Mouse (Mus musculus) liver, postnatal 0 days (tissue): ENCODE measurements at regions not wholly inside any gene's neighbourhood (a gene's known extent, or its start where the extent isn't known, plus 50 kb on each side); places are given as distances from the start of the nearest gene placed in this dataset. TPM values are rescaled to one million over a fixed set of nuclear protein-coding genes. Genes with fewer than 3 reads are reported as not detected.

Experiments used
- ATAC-seq: fragments of 200-750 bp; cut with Nextera tagmentation; 2 replicates; pipeline ENCODE4 v1.8.0; 2017; ENCODE audit warnings: mild to moderate bottlenecking, moderate library complexity
- DNase-seq: peaks from one replicate; pipeline ENCODE4 v3.0.0-alpha.2; 2016
- H3K27ac ChIP-seq: fragments of 300-500 bp; sonication (generic); 2 replicates; pipeline ENCODE4 v1.5.1; 2014; ENCODE audit warnings: antibody characterized with exemption, moderate library complexity, mild to moderate bottlenecking, low read depth
- H3K27me3 ChIP-seq: fragments of 300-500 bp; sonication (generic); 2 replicates; pipeline ENCODE4 v1.6.1; 2014; ENCODE audit warnings: low read length, control low read depth, mixed read lengths; ENCODE audit not compliant: insufficient read depth
- H3K36me3 ChIP-seq: fragments of 300-500 bp; sonication (generic); replicated peaks from 2 replicates; pipeline ENCODE4 v1.6.1; 2014; ENCODE audit warnings: mild to moderate bottlenecking, control low read depth, low read length, moderate library complexity, mixed read lengths; ENCODE audit not compliant: insufficient read depth
- H3K4me1 ChIP-seq: fragments of 300-500 bp; sonication (generic); 2 replicates; pipeline ENCODE4 v1.6.1; 2014; ENCODE audit warnings: antibody characterized with exemption, mild to moderate bottlenecking, control low read depth; ENCODE audit not compliant: insufficient read depth
- H3K4me2 ChIP-seq: fragments of 300-500 bp; sonication (generic); 2 replicates; pipeline ENCODE4 v1.6.1; 2014; ENCODE audit warnings: low read depth, mild to moderate bottlenecking, low read length, moderate library complexity, mixed read lengths
- H3K4me3 ChIP-seq: fragments of 300-500 bp; sonication (generic); 2 replicates; pipeline ENCODE4 v1.5.1; 2014; ENCODE audit warnings: low read depth, low read length
- H3K9ac ChIP-seq: fragments of 300-500 bp; sonication (generic); replicated peaks from 2 replicates; pipeline ENCODE4 v1.6.1; 2014; ENCODE audit warnings: mild to moderate bottlenecking, moderate library complexity
- H3K9me3 ChIP-seq: fragments of 300-500 bp; sonication (generic); 2 replicates; pipeline ENCODE4 v1.6.1; 2016; ENCODE audit warnings: mild to moderate bottlenecking, control low read depth, low read length, mixed read lengths
- CTCF ChIP-seq: sonication (generic); IDR thresholded peaks from 2 replicates; pipeline ENCODE4 v1.5.1; 2016; ENCODE audit warnings: antibody characterized with exemption, low read depth
- EP300 ChIP-seq: IDR thresholded peaks from 2 replicates; pipeline ENCODE4 v1.6.1; 2016; ENCODE audit warnings: antibody characterized with exemption, low read depth, mild to moderate bottlenecking
- WGBS: fragments of 180-500 bp; shearing (Covaris S2); extraction: QIAGEN DNeasy Blood & Tissue Kit; methylation state at CpG from one replicate; pipeline ENCODE4 v1.1.7; 2014; ENCODE audit not compliant: insufficient replicate concordance; 5-methylcytosine and 5-hydroxymethylcytosine counted together
- microRNA-seq: library from miRNA; unstranded; fragments of <30 nt; microRNA quantifications from one replicate; pipeline ENCODE4, GENCODE M21; 2016

DNA sequence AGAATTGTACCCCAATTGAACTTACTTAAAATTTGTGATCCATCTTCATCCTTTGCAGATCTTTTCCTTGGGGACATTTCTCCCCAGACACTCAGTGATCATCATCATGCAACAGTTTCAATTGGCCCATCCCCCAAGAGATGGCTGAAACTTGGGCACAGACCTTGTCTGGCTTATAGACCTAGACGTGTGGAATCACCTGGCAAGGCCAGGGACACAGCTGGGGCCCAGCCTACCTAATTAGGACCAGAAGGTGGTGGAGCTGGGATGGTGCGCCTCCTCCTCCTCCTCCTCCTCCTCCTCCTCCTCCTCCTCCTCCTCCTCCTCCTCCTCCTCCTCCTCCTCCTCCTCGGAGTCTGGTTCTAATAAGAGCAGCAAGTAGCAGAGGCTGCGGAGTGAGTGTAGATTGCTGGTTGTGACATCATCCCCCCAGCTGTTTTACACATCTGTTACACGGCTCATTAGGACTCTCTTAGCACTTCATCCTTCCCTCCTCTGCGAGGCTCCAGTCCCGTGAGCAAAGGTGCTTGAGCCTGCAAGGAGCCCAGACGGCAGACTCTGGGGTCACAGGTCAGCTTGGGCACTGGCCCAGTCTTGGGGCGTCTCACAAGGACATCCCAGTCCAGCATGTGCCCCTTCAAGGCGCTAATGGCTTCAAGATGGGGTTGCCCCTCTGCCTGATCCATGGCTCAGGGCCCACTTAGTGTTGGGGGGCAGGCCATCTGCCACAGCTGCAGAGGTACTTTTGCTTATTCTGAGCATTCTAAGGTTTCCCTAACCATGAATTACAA, 58.9 kb upstream of the Smim23 start:
- no peaks in the 10 kb centered on the region; the same call in 1 of the 2 replicates for H3K9me3 ChIP-seq
- H3K36me3 ChIP-seq = no peaks in the 10 kb centered on the region
- no peak for DNase-seq
- no peak overlapping the region for H3K4me3 ChIP-seq
- no peak overlapping the region for H3K27ac ChIP-seq
- no peak overlapping the region for H3K4me2 ChIP-seq
- no peaks in the 10 kb centered on the region for H3K27me3 ChIP-seq
- TF ChIP-seq EP300 (no peak), CTCF (no peak)
- 55% methylated on average over 9 of the region's 10 CpGs for WGBS
- no peak overlapping the region for H3K9ac ChIP-seq
- no peaks in the 10 kb centered on the region for H3K4me1 ChIP-seq
- no peak for ATAC-seq

DNA sequence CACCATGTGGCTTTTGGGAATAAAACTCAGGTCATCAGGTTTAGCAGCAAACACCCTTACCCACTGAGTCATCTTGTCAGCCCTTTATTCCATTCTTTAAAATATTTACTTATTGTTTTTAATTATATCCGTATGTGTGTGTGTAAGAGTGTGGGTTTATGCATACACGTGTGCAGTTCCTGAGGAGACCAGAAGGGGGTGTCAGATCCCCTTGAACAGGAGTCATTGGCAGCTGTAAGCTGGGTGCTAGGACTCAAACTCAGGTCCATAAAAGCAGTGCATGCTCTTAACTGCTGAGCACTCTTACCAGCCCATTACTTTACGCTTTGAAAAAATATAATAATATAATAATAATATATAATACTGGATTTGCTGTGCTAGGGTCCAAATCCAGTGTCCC, 54.6 kb upstream of the Smim23 start:
- no peaks in the 10 kb centered on the region for H3K4me1 ChIP-seq
- DNase-seq = no peak
- ATAC-seq = no peak
- WGBS = 86% methylated on average over 3 of the region's 3 CpGs
- H3K4me2 ChIP-seq = no peak overlapping the region
- no peak overlapping the region for H3K9ac ChIP-seq
- no peak overlapping the region for H3K27ac ChIP-seq
- H3K9me3 ChIP-seq = no peaks in the 10 kb centered on the region; the same call in 1 of the 2 replicates
- TF ChIP-seq EP300 = no peak
- no peak for TF ChIP-seq CTCF
- H3K4me3 ChIP-seq = no peak overlapping the region
- no peaks in the 10 kb centered on the region for H3K36me3 ChIP-seq
- H3K27me3 ChIP-seq = no peaks in the 10 kb centered on the region

Small RNA genes in the stretch of these regions (microRNA-seq; reads per million reads assigned to microRNA genes)
- not detected for gene Gm26052
